ENCODE assay signal across 8 mouse cellular contexts in genomic region chr13:48870771-48871731, GRCm38 (mm10). TPM values are rescaled to one million over a fixed set of nuclear protein-coding genes. Genes with fewer than 3 reads are reported as not detected.
A peak's percentile ranks its signal among the peaks of the same experiment; 100 is the strongest.
DNase-seq lines count a peak whose midpoint lies in the region; ATAC-seq and TF ChIP-seq lines count a peak whose summit lies in the region.

TSS of gene Phf2 (minus strand) at chr13:48871119.

- ATAC-seq in hindbrain, postnatal 0 days, result peak; percentile 63
- ATAC-seq in limb, embryonic 15.5 days (ENCODE audit: insufficient number of reproducible peaks, low FRiP score, low TSS enrichment, low read depth), result peak; percentile 46; the same call in 1 of the 2 replicates
- ATAC-seq in midbrain, embryonic 16.5 days, result peak; percentile 46

- no peaks in the 10 kb centered on the region; the same call in 1 of the 2 replicates for H3K36me3 ChIP-seq in hindbrain, postnatal 0 days (ENCODE audit: insufficient read depth, low read length)
- H3K36me3 ChIP-seq in limb, embryonic 15.5 days, result peaks cover 3% of the 10 kb centered on the region
- no peaks in the 10 kb centered on the region for H3K36me3 ChIP-seq in midbrain, embryonic 16.5 days (ENCODE audit: control insufficient read depth, insufficient read depth, low read length)

- no peak for TF ChIP-seq CTCF in hindbrain, postnatal 0 days (IDR thresholded peaks at IDR 0.05; ENCODE audit: low read depth)

- under 1% methylated on average over 53 of the region's 117 CpGs for WGBS in hindbrain, postnatal 0 days
- under 1% methylated on average over 84 of the region's 117 CpGs for WGBS in limb, embryonic 15.5 days
- under 1% methylated on average over 45 of the region's 117 CpGs for WGBS in midbrain, embryonic 16.5 days

- H3K4me1 ChIP-seq in hindbrain, postnatal 0 days (ENCODE audit: insufficient read depth, low read length), result peaks cover 20% of the 10 kb centered on the region
- H3K4me1 ChIP-seq in limb, embryonic 15.5 days, result peaks cover 44% of the 10 kb centered on the region
- H3K4me1 ChIP-seq in midbrain, embryonic 16.5 days (ENCODE audit: control insufficient read depth, insufficient read depth, low read length), result peaks cover 27% of the 10 kb centered on the region

- peak; percentile 55 for DNase-seq in right cerebral cortex, postnatal 25 days
- no peak for DNase-seq in right cerebral cortex, adult 18-20 months
- DNase-seq in cerebellum, postnatal 14 days, result peak; percentile 49 to 58
- peak; percentile 42 for DNase-seq in gastrocnemius, postnatal 25 days
- peak; percentile 76 for DNase-seq in hindbrain, postnatal 0 days (ENCODE audit: low spot score)
- peak; percentile 58 for DNase-seq in thymus, postnatal 25 days

- H3K9ac ChIP-seq in hindbrain, postnatal 0 days (replicated peaks; ENCODE audit: low read length), result peak within 1 kb of the TSS; percentile 96
- peak within 1 kb of the TSS; percentile 95 for H3K9ac ChIP-seq in limb, embryonic 15.5 days
- peak within 1 kb of the TSS; percentile 96 for H3K9ac ChIP-seq in midbrain, embryonic 16.5 days (ENCODE audit: low read depth, low read length)

- H3K9me3 ChIP-seq in hindbrain, postnatal 0 days (ENCODE audit: low read length), result no peaks in the 10 kb centered on the region
- no peaks in the 10 kb centered on the region for H3K9me3 ChIP-seq in limb, embryonic 15.5 days
- H3K9me3 ChIP-seq in midbrain, embryonic 16.5 days (replicated peaks; ENCODE audit: control insufficient read depth, low read length, poor library complexity, severe bottlenecking), result no peaks in the 10 kb centered on the region

- H3K27ac ChIP-seq in hindbrain, postnatal 0 days, result peak within 1 kb of the TSS; percentile 88
- H3K27ac ChIP-seq in limb, embryonic 15.5 days, result peak within 1 kb of the TSS; percentile 92
- peak within 1 kb of the TSS; percentile 87 for H3K27ac ChIP-seq in midbrain, embryonic 16.5 days (ENCODE audit: low read length)

- H3K27me3 ChIP-seq in hindbrain, postnatal 0 days (ENCODE audit: insufficient read depth, low read length), result no peaks in the 10 kb centered on the region
- no peaks in the 10 kb centered on the region for H3K27me3 ChIP-seq in limb, embryonic 15.5 days
- no peaks in the 10 kb centered on the region for H3K27me3 ChIP-seq in midbrain, embryonic 16.5 days (ENCODE audit: control insufficient read depth, insufficient read depth, low read depth, low read length)

- H3K4me2 ChIP-seq in hindbrain, postnatal 0 days (ENCODE audit: low read depth, low read length), result peak within 1 kb of the TSS; percentile 93
- H3K4me2 ChIP-seq in limb, embryonic 15.5 days, result peak within 1 kb of the TSS; percentile 74
- peak within 1 kb of the TSS; percentile 95 for H3K4me2 ChIP-seq in midbrain, embryonic 16.5 days (ENCODE audit: low read length)

- H3K4me3 ChIP-seq in hindbrain, postnatal 0 days (ENCODE audit: low read length), result peak within 1 kb of the TSS; percentile 90
- peak within 1 kb of the TSS; percentile 84 for H3K4me3 ChIP-seq in limb, embryonic 15.5 days
- peak within 1 kb of the TSS; percentile 94 for H3K4me3 ChIP-seq in midbrain, embryonic 16.5 days (ENCODE audit: low read depth, low read length)

RNA-seq across cellular contexts. Expression of gene Phf2, which starts in this region (rescaled TPM):
- 10 to 100 TPM; 22.7 to 26.8 TPM for total RNA-seq in gastrocnemius, postnatal 25 days (2021)
- total RNA-seq in hindbrain, postnatal 0 days (2014; rRNA removed), result 24.2 and 25.0 TPM in 2 replicates
- 4.7 and 4.8 TPM in 2 replicates for polyA plus RNA-seq in hindbrain, postnatal 0 days (2015; fragmentation: Nextera tagmentation; extraction: Ambion mirVana)
- 7.7 and 8.5 TPM in 2 replicates for polyA plus RNA-seq in limb, embryonic 15.5 days (2015; fragmentation: Nextera tagmentation; extraction: Ambion mirVana)
- 8.2 and 9.3 TPM in 2 replicates for polyA plus RNA-seq in midbrain, embryonic 16.5 days (2015; fragmentation: Nextera tagmentation; extraction: Ambion mirVana)
